Mouse (Mus musculus) granulocyte monocyte progenitor cell, adult 5-6 weeks (primary cell): ENCODE data around the gene Sec22b. TPM values are rescaled to one million over a fixed set of nuclear protein-coding genes. Genes with fewer than 3 reads are reported as not detected.

Experiments used
- ATAC-seq: replicated peaks from 2 replicates; pipeline ENCODE4 v1.8.0; 2016; ENCODE audit warnings: mild to moderate bottlenecking, moderate TSS enrichment, inconsistent platforms; ENCODE audit not compliant: poor library complexity, severe bottlenecking
- total RNA-seq, 2 experiments: library from RNA; stranded (forward) in 1 of 2; stranded (reverse) in 1 of 2; fragments of 200-712, 200-1000 nt in 1 of 2; fragments of >200 nt in 1 of 2; fragmentation: Nextera tagmentation in 1 of 2; gene quantifications; 2 replicates each; pipeline ENCODE4 v1.2.3; 2014 to 2017

Gene Sec22b
- total RNA-seq, 2 experiments from 2014 or later, result 71.1 to 83.2 TPM

DNA sequence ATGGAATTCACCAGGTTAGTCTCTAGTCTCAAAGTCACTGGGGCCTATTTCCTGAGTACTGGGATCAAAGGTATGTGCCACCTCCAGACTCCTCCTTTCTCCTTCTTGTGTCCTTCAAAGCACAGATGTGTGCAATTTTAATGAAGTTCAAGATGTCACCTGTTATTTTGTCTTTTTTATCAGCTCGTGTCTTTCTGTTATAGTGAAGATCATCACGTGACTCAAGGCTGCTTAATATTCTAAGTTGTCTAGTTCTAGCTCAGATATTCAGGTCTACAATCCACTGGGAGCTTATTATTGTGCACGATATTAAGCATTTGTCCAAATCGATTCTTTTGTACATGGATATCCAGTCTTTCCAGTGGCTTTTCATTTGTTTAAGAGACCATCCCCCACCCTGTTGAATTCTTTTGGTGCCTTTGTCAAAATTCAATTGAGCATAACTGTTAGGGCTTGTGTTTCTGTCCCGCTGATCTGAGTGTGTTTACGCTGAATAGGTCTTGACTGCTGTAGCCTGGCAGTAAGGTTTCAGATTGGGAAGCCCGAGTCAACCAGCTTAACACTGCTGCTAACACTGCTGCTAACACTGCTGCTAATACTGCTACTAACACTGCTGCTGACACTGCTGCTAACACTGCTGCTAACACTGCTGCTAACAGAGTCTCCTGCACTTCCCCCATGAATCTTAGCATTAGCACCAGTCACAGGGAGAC, 38.0 kb downstream of the Sec22b start:
- no peak for ATAC-seq

DNA sequence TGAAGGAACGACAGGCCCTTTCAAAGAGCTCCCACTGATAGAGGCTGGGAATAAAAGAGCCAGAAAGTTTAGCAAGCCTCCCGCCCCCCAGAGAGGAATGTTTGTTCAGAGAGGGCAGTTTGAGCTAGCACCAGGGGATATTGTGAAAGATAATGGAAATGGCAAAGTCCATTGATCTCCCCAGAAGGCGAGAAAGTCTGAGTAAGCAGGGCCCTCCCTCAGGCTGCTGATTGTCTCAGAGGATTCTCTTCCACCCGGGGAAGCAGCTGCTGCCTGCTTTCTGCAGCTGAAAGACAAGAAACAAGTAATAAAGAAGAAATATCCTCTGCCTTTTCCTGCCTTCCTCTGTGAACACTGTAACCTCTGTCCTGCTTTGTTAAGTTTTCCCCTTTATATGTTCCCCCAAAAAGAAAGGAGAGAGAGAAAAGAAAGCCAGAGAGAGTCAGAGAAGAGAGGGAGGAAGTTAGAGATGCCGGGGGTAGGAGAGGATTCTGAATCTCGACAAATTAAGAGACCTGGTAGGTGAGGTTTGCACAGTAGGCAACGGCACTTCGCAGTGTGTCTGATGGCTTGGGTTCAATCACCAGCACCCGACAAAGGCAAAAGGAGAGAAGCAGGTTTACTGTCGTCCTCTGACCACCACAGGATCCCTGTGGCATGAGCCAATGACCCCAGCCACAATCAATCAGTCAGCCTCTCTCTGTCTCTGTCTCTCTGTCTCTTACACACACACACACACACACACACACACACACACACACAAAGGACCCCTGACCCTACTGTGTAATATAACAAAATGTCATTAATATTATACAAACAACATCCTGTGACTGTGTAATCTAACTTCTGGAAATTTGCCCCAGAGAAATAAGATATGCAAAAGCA, 38.9 kb downstream of the Sec22b start:
- ATAC-seq, result no peak

DNA sequence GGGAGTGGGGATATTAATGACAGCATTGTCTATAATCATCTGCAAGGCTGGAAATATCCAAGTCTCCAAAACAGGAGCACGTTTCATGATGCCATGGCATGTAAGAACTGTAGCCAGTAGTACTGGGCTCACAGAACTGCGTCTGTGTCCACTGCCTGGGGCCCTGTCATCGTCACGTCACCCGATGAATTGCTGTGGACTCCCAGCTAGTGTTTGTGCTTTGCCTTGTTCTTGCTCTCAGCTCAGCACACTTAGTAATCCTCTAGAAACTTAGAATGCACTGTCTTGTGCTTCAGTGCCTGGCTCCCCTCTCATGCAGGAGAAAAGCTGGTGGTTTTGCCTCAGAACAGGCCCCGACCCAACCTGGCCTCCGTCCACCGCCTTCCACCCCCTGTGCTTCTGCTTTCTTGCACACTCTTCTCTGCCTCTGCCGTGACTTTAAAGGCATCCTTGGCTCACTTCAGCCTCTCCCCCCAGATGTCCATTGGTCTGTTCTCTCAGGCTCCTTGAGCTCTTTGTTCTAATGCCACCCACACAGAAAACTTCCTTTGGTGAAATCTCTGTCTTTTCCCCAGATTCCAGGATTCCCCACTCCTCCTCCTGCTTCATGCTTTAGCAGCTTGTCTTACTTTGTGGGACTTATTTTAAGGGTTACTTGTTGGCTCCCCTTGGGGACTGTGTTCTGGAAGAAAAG, 39.7 kb downstream of the Sec22b start:
- peak; percentile 47 for ATAC-seq

DNA sequence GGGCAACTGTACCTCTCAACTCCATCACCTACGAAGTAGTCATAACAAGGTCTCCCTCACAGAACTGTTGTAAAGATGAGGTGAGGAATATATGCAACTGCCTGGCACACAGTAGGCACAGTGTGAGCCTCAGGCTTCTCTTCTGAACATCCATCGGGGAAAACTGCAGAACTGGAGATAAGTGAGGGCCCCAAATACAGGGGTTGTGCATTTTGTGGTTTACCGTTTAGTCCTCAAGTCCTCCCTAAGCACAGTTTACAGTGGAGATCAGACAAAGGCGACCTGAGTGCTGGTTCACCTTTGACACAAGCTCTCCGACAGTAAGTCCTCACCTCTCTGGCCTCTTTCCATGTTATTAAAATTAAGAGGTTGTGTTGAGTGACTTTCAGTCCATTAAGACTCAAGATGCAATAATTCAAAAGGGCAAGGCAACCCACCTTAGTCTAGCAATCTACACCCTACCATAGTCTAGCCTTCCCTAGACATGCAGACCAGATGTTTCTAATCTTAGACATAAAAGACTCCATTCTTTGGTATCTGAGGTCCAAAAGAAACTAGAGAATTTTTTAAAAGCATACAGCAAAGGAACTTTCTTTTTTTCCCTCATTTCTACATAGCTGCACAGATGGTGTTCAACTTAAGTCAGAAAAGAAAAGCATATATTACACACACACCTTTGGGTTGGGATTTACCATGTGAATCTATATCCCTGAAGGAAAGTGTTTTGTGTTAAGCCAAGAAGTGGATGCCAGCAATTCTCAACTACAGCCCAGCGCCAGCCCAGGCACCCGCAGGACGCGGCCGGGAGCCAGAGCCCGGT, 40.7 kb downstream of the Sec22b start:
- no peak for ATAC-seq

DNA sequence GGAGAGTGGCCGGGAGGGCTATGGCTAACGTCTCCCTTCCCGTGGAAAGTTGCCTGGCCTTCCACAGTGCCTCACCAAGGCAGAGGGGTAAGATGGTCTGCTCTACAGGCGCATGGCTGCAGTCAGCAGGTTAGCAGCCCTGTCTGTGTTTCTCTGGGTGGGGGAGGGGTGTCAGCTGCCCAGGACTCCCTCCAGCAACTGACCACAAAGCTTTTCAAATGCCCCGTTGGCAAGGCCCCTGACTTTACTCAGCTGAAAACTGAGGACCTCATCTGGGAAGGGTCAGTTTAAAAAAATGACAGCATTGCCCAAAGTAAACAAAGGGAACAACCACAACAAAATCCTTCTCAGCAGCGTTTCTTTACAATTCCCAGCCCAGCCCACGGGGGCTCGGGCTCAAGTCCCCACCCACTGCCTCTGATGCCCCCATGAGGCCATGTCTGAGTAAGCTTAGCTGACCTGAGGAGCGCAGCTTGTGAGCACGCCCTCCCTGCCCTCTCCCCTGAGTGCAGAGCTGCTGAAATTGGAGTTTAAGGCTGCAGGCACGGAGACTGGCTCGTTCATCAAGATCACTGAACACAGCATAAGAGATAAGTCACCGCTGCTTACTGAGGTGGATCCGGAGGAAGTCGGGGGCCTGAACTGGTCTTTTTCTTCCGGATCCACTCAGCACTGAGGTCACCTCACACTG, 41.4 kb downstream of the Sec22b start:
- peak; percentile 63 for ATAC-seq

DNA sequence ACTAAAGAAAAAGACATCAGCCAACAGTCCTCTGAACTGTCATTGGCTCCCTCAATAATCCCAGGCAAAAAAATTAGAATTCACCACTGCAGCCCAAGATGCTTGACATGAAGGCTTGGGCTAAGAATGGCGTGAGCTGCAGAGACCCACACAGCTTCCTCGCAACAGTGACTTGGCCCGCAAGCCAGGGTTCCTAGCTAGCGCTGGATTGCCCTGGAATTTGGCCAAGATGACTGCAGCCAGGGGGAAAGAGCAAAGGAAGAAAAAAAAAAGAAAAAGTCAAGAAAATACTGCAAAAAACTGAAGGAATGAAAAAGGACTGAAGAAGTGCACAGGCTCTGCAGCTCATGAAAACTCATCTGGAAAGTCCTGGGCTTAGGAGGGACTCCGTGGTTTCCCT, 43.5 kb downstream of the Sec22b start:
- no peak for ATAC-seq

DNA sequence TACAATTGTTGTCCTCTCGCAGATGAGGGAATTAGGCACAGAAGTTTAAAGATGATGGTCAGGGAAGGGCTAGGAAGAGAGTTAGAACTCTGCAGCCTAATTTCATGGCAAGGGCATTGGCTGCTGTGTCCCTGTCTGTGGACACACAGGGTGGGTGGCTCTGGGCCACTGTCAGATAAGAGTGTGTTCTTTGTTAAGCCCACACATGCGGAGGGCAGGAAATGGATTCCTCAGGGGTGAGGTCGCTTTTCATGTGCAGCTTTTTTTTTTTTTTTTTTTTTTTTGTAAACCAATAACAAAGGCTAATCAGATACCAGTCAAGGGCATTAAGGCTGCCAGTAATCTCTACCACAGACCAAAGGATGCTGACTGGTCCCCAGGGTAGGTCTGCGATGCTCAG, 45.4 kb downstream of the Sec22b start:
- no peak for ATAC-seq

DNA sequence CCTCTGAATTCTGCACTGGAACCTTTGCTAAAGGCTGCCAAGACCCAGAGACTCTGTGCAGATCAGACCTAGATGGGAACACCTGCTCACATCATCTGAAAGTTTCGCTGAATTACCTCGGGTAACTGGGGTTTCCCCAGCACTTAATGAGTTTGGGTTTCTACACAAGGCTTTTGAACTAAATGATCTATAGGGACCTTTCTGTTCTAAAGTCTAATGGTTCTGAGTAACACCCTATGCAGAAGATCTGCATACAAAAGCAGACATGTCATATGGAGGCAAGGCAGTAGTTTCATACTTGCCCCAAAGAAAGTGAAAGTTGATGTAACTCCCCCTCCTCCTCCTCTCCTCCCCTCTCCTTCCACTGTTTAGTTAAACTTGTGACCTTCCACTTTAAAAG, 47.5 kb downstream of the Sec22b start:
- ATAC-seq, result no peak

DNA sequence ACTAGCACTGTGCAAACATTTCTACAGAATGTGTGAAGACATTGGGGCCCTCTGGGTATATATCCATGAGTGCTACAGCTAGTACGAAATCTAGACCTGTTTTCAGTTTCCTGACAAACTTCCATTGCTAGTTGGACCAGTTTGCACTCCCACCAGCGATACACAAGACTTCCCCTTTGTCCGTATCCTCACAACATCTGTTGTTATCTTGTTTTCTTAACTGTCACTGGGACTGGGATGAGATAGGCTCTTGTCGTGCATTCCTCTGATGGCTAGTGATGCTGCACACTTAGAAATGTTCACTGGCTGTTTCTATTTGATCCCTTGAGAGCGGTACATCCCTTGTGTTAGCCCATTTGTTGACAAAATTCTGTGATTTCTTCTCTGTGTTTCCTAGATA, 49.0 kb downstream of the Sec22b start:
- no peak for ATAC-seq

DNA sequence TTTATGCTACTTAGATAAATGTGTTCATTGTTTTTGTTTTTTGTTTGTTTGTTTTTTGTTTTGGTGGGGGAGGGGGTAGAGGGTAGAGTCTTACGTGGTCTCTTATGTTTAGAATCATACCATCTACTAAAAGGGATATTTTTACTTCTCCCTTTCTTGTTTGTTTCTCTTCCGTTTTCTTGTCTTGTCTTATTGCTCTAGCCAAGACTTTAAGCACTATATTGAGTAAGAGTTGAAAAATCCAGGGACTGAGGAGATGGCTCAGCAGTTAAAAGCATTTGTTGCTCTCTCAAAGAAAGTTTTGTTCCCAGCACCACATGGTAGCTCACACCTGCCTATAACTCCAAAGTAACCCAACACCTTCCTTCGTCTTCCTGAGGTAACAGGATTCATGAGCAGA, 50.1 kb downstream of the Sec22b start:
- ATAC-seq, result peak; percentile 87

DNA sequence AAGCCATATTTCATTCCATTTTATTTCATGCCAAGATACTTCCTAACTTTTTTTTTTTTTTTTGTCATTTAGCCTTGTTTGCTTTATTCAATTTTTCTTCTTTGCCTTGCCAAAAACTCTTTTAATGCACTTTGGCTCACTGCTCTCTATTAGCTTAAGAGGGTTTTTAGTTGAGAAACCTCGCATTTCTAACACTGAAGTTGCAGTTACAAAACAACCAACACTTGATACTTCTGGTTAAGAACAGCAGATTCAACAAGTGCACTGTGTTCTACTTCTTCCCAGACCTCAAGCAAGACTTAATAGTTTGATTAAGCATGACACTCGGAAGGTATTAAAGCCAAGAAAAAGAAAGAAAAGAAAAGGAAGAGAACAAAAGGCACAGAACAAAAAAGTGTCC, 52.2 kb downstream of the Sec22b start:
- no peak for ATAC-seq

DNA sequence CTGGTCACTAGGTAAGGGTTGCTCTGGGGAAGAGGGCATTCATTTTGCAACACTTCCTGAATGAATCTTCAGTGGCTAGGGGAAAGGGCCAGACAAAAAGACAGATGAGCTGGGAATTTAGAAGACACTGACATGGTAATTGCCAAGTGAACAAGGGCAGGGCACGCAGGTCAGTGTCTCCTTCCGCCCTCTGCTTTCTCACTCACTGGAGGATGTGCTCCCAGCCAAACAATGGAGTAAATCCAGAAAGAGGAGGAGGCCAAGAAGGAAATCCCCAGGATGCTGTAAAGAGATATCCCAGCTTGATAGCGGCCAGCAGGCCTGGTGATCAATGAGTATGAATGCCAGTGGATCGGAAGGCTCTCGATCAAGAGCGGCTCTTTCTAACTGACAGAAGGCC, 55.3 kb downstream of the Sec22b start:
- no peak for ATAC-seq

DNA sequence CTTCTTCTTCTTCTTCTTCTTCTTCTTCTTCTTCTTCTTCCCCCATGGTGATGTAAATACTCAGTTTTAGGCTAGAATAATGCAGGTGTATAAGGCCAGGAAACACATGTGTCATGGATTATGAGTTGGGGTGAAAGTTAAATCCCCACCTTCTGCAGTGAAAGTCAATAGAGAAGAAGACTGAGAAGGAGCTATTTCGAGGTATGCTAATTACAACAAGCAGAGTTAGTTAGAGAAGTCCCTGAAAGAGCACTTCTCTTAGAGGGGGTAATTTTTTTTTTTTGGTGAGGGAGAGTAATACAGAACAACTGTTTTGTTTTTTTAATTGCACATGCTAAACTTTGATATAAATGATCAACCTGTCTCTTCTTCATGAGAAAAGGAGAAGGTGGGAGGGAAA, 55.9 kb downstream of the Sec22b start:
- ATAC-seq, result no peak

DNA sequence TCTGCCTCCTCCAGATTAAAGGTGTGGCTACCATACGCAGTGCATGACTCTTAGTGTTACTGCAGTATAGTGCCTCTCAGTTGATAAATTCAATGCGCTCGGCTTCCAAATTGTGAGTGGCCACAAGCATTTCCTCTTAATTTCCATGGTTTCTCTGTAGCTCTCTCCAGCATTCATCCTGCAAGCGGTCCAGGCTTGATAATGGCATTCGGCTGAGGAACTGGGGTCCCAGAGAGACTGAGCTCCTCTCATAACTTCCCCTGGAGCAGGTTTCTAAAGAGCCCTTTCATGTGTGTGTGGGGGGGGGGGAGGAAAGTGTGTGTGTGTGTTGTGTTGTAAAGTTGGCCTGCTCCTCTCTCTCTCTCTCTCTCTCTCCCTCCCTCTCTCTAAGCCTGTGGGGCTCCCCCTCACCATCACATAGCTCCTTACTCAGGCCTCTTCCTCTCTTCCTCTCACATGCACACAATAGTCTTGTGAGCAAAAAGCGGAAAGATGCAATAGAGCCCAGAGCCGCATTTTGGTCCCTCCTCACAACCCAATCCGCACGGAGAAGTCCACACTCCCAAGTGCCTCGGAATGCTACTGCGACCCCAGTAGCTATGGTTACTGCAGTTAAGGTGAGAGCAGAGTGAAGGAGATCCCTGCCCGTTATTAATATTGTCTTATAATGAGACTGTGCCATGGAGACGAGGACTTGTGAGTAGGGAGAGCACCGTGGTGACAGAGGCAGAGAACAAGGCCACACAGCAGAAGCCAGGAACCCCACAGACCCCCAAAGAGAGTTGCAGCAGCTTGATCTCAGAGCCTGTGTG, 60.0 kb downstream of the Sec22b start:
- ATAC-seq, result peak; percentile 20

DNA sequence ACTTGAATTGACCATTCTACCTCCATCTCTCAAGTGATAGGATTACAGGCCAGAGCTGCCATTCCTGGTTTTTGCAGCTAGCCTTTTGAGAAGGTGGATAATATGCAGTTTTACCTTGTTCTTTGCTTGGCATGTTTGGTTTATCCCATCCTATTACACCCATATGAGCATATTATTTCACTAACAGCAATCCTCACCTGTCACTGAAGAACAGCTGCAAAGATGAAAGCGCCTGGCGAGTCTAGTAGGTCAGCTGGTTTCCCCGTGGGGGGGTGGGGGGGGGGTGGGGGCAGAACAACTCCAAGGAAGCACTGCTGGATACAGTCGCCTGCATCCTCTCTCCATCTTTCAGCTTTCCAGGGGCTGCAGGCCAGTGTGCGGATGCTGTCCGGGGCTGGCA, 61.0 kb downstream of the Sec22b start:
- ATAC-seq, result no peak

DNA sequence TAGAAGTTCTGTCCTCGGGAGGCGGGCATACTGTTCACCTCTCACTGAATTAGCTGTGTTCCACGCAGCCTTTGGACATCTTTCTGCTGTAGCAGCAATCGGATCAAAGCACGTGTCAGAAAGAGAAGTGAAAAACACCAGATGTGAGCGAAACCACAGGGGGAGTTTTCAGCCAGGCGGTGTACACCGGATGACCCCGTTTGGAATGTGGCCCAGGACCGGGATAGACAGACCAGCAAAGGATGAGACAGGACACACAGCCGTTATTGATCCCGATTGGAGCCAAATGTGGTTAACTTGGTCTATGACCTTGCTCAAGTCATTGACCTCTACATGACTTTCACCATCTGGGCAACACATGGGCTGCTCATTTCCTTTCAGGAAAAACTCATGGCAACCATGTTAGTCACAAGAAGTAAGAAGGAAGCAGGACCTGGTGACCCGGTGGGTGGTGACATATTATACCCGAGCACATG, 63.9 kb downstream of the Sec22b start:
- peak; percentile 73 for ATAC-seq

DNA sequence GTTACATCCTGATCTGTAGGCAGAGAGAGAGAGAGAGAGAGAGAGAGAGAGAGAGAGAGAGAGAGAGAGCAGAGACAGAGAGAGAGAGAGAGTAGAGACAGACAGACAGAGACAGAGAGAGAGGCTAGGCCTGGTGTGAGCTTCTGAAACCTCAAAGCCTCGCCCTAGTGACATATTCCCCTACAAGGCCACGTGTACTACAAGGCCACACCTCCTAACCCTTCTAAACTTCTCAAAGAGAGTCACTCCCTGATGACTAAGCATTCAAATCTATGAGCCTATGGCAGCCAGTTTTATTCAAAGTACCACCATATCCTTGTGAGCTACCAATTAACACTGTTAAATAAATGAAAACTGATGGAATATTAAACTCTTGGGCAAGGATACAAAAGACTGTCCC, 66.6 kb downstream of the Sec22b start:
- no peak for ATAC-seq

DNA sequence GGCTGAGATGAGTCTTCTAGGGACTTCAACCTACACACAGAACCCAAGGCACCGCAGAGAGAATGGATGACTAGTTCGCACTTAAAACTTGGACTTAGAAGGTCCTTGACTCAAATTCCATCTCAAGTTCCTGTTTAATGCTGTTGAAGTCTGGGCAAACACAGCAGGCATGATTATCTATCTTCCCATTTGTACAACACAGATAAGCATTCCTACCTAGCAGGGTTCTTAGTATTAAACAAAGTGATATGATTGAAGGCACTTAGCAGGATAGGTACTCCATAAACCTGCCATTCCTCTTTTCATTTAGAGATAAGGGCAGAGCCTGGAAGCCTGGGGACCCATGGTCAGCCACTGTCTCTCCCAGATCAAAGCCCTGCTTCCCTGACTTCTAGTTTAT, 67.2 kb downstream of the Sec22b start:
- no peak for ATAC-seq

DNA sequence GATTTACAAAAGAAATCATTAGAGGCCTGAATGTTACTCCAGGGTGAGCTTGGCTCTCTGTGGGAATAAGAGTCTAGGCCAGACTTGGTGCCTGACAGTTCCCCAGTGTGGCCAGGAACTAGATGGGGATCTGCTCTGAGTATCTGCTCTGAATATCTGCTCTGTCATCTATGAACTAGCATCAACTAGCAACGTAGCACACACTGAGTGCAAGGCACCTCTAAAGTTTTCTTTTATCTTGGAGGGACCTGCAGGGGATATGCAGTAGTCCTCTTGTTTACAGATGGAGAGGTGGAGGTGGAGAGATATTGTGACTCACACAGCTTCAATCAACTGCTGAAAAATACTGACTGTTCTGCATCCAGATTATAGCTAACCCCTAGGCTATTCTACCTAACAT, 68.0 kb downstream of the Sec22b start:
- no peak for ATAC-seq
